Mouse (Mus musculus) limb, embryonic 12.5 days (tissue): ENCODE data around the gene Ankrd39. TPM values are rescaled to one million over a fixed set of nuclear protein-coding genes. Genes with fewer than 3 reads are reported as not detected.

Experiments
- ATAC-seq: fragments of 200-750 bp; cut with Nextera tagmentation; 2 replicates; pipeline ENCODE4 v1.8.0; 2017; ENCODE audit warnings: low read depth, moderate TSS enrichment; ENCODE audit not compliant: insufficient number of reproducible peaks, insufficient read depth, low FRiP score, low TSS enrichment
- H3K27ac ChIP-seq: fragments of 300-500 bp; sonication (generic); 2 replicates; pipeline ENCODE4 v1.5.1; 2016; ENCODE audit warnings: mild to moderate bottlenecking, moderate library complexity
- H3K27me3 ChIP-seq: fragments of 300-500 bp; sonication (generic); 2 replicates; pipeline ENCODE4 v1.6.1; 2016; ENCODE audit warnings: mild to moderate bottlenecking, moderate library complexity
- H3K36me3 ChIP-seq: fragments of 300-500 bp; sonication (generic); 2 replicates; pipeline ENCODE4 v1.6.1; 2016; ENCODE audit warnings: mild to moderate bottlenecking, moderate library complexity
- H3K4me1 ChIP-seq: fragments of 300-500 bp; sonication (generic); replicated peaks from 2 replicates; pipeline ENCODE4 v1.6.1; 2016
- H3K4me2 ChIP-seq: fragments of 300-500 bp; sonication (generic); 2 replicates; pipeline ENCODE4 v1.6.1; 2016; ENCODE audit warnings: mild to moderate bottlenecking, moderate library complexity
- H3K4me3 ChIP-seq: fragments of 300-500 bp; sonication (generic); replicated peaks from 2 replicates; pipeline ENCODE4 v1.5.1; 2016; ENCODE audit warnings: mild to moderate bottlenecking
- H3K9ac ChIP-seq: fragments of 300-500 bp; sonication (generic); replicated peaks from 2 replicates; pipeline ENCODE4 v1.6.1; 2016; ENCODE audit warnings: mild to moderate bottlenecking, moderate library complexity
- H3K9me3 ChIP-seq: fragments of 300-500 bp; sonication (generic); 2 replicates; pipeline ENCODE4 v1.6.1; 2016; ENCODE audit warnings: mild to moderate bottlenecking, moderate library complexity
- WGBS: fragments of 180-500 bp; shearing (Covaris S2); methylation state at CpG from one replicate; pipeline ENCODE4 v1.1.7; 2016; 5-methylcytosine and 5-hydroxymethylcytosine counted together
- microRNA-seq: library from miRNA; unstranded; fragments of <30 nt; microRNA quantifications from one replicate; pipeline ENCODE4, GENCODE M21; 2017
- polyA plus RNA-seq: library from polyadenylated mRNA; unstranded; fragments of >200 nt; fragmentation: Nextera tagmentation; extraction: Ambion mirVana; gene quantifications from 2 replicates; pipeline ENCODE4 v1.2.1, GENCODE M21; 2016

The Ankrd39 gene
- polyA plus RNA-seq, 1 experiment from 2014 or later = 26.8 TPM

GRCm38 (mm10) chr1:36511289-36512021 is 35.8 kb downstream of the Ankrd39 start, which contains the start of gene Cnnm3:
Gene Cnnm3, plus strand, starts transcription at chr1:36511867.
- Histone ChIP-seq H3K36me3 (peaks cover 26% of the 10 kb centered on the region), H3K4me1 (peaks cover 21% of the 10 kb centered on the region), H3K9me3 (no peaks in the 10 kb centered on the region), H3K4me3 (peak within 1 kb of the TSS; percentile 96), H3K27ac (peak within 1 kb of the TSS; percentile 100), H3K9ac (peak within 1 kb of the TSS; percentile 84), H3K4me2 (peak within 1 kb of the TSS; percentile 95), H3K27me3 (no peaks in the 10 kb centered on the region)
- 2% methylated on average over 48 of the region's 51 CpGs for WGBS
- ATAC-seq = peak; percentile 95

- Histone ChIP-seq H3K9me3 (no peaks in the 10 kb centered on the region), H3K36me3 (peaks cover 35% of the 10 kb centered on the region), H3K4me1 (peaks cover 4% of the 10 kb centered on the region), H3K27ac (no peak overlapping the region), H3K4me2 (no peak overlapping the region), H3K4me3 (no peak overlapping the region), H3K27me3 (no peaks in the 10 kb centered on the region), H3K9ac (no peak overlapping the region)
- no peak for ATAC-seq
- WGBS = 85% methylated on average over 5 of the region's 5 CpGs
Observed at GRCm38 (mm10) chr1:36508238-36508637, 39.0 kb downstream of the Ankrd39 start.

- Histone ChIP-seq H3K27me3 (no peaks in the 10 kb centered on the region), H3K27ac (no peak overlapping the region), H3K4me2 (no peak overlapping the region), H3K4me1 (no peaks in the 10 kb centered on the region), H3K36me3 (peaks cover 51% of the 10 kb centered on the region), H3K9ac (no peak overlapping the region), H3K4me3 (no peak overlapping the region), H3K9me3 (no peaks in the 10 kb centered on the region)
- no peak for ATAC-seq
- 12% methylated on average over 3 of the region's 3 CpGs for WGBS
Observed at GRCm38 (mm10) chr1:36501261-36501660, 46.0 kb downstream of the Ankrd39 start.

- no peak for ATAC-seq
- no peaks in the 10 kb centered on the region for H3K27me3 ChIP-seq
- no peaks in the 10 kb centered on the region for H3K9me3 ChIP-seq
- peaks cover 25% of the 10 kb centered on the region for H3K36me3 ChIP-seq
- no peak overlapping the region for H3K9ac ChIP-seq
- H3K4me3 ChIP-seq = no peak overlapping the region
- H3K4me1 ChIP-seq = peaks cover 20% of the 10 kb centered on the region
- no peak overlapping the region for H3K27ac ChIP-seq
- 79% methylated on average over 2 of the region's 2 CpGs for WGBS
- H3K4me2 ChIP-seq = no peak overlapping the region
Observed at GRCm38 (mm10) chr1:36497312-36497711, 49.9 kb downstream of the Ankrd39 start.

GRCm38 (mm10) chr1:36496719-36497118 is 50.5 kb downstream of the Ankrd39 start:
- H3K36me3 ChIP-seq = peaks cover 25% of the 10 kb centered on the region
- H3K4me2 ChIP-seq = no peak overlapping the region
- no peak for ATAC-seq

GRCm38 (mm10) chr1:36493299-36493698 is 53.9 kb downstream of the Ankrd39 start:
- H3K27ac ChIP-seq = no peak overlapping the region
- H3K4me1 ChIP-seq = peaks cover 28% of the 10 kb centered on the region
- ATAC-seq = no peak
- H3K27me3 ChIP-seq = no peaks in the 10 kb centered on the region
- H3K4me2 ChIP-seq = no peak overlapping the region
- no peak overlapping the region for H3K4me3 ChIP-seq
- no peaks in the 10 kb centered on the region for H3K9me3 ChIP-seq
- WGBS = 23% methylated on average over 6 of the region's 6 CpGs
- H3K36me3 ChIP-seq = peaks cover 6% of the 10 kb centered on the region
- no peak overlapping the region for H3K9ac ChIP-seq

More at GRCm38 (mm10) chr1:36496719-36497118, 50.5 kb downstream of the Ankrd39 start:
- no peak overlapping the region for H3K9ac ChIP-seq
- no peaks in the 10 kb centered on the region for H3K9me3 ChIP-seq
- H3K27me3 ChIP-seq = no peaks in the 10 kb centered on the region
- H3K4me3 ChIP-seq = no peak overlapping the region
- peaks cover 22% of the 10 kb centered on the region for H3K4me1 ChIP-seq
- WGBS = 61% methylated on average over 2 of the region's 2 CpGs
- no peak overlapping the region for H3K27ac ChIP-seq

GRCm38 (mm10) chr1:36492416-36493139 is 54.7 kb downstream of the Ankrd39 start:
- 33% methylated on average over 9 of the region's 9 CpGs for WGBS
- Histone ChIP-seq H3K4me1 (peaks cover 28% of the 10 kb centered on the region), H3K9ac (no peak overlapping the region), H3K27me3 (no peaks in the 10 kb centered on the region), H3K4me2 (no peak overlapping the region), H3K9me3 (no peaks in the 10 kb centered on the region), H3K36me3 (no peaks in the 10 kb centered on the region), H3K4me3 (no peak overlapping the region), H3K27ac (no peak overlapping the region)
- ATAC-seq = peak; percentile 56; the same call in 1 of the 2 replicates

GRCm38 (mm10) chr1:36489661-36490060 is 57.6 kb downstream of the Ankrd39 start:
- ATAC-seq = no peak
- no peaks in the 10 kb centered on the region for H3K27me3 ChIP-seq

More at GRCm38 (mm10) chr1:36489661-36490060, 57.6 kb downstream of the Ankrd39 start:
- Histone ChIP-seq H3K4me1 (peaks cover 30% of the 10 kb centered on the region), H3K4me2 (no peak overlapping the region), H3K9me3 (no peaks in the 10 kb centered on the region), H3K9ac (no peak overlapping the region), H3K4me3 (no peak overlapping the region), H3K36me3 (no peaks in the 10 kb centered on the region), H3K27ac (no peak overlapping the region)
- WGBS = 71% methylated on average over 6 of the region's 6 CpGs

Small RNA genes lying within 50 kb of the gene (microRNA-seq; reads per million reads assigned to microRNA genes)
- gene Gm47280 = not detected

Other genes with a start within 250 kb of the Ankrd39 start
- 4.5 and 4.9 TPM in 2 replicates for gene Arid5a, start 239.7 kb downstream of the Ankrd39 start, polyA plus RNA-seq
- gene Kansl3, start 178.3 kb downstream of the Ankrd39 start, polyA plus RNA-seq = 51.5 and 52.8 TPM in 2 replicates
- 1.6 TPM in 2 replicates for gene Fer1l5, start 175.2 kb downstream of the Ankrd39 start, polyA plus RNA-seq
- gene Lman2l, start 102.2 kb downstream of the Ankrd39 start, polyA plus RNA-seq = 63.9 and 65.1 TPM in 2 replicates
- gene Cnnm4, start 75.8 kb downstream of the Ankrd39 start, polyA plus RNA-seq = 16.8 and 17.7 TPM in 2 replicates
- gene Cnnm3, start 35.6 kb downstream of the Ankrd39 start, polyA plus RNA-seq = 4.4 and 5.9 TPM in 2 replicates
- gene Ankrd23, start 10.6 kb downstream of the Ankrd39 start, polyA plus RNA-seq = 18.5 and 19.0 TPM in 2 replicates
- 0.67 and 0.74 TPM in 2 replicates for gene Gm42417, start 8.0 kb downstream of the Ankrd39 start, polyA plus RNA-seq
- gene Sema4c, start 10.9 kb upstream of the Ankrd39 start, polyA plus RNA-seq = 34.1 and 35.3 TPM in 2 replicates
- 0.26 and 0.82 TPM in 2 replicates for gene Fam178b, start 135.7 kb upstream of the Ankrd39 start, polyA plus RNA-seq
- 454 and 462 TPM in 2 replicates for gene Cox5b, start 144.0 kb upstream of the Ankrd39 start, polyA plus RNA-seq
- gene 4933424G06Rik, start 162.7 kb upstream of the Ankrd39 start, polyA plus RNA-seq = 0.21 TPM in 1 of 2 replicates, not detected in the other
- 114 and 120 TPM in 2 replicates for gene Actr1b, start 167.0 kb upstream of the Ankrd39 start, polyA plus RNA-seq
- gene Zap70, start 214.4 kb upstream of the Ankrd39 start, polyA plus RNA-seq = 0.40 and 0.90 TPM in 2 replicates